Mouse (Mus musculus) retina, postnatal 1 day (tissue): Measurements from ENCODE around the gene Pdx1.

ENCODE experiments used
- DNase-seq: peaks from one replicate; pipeline ENCODE4 v3.0.0-alpha.2; 2012

Gene Pdx1

DNA sequence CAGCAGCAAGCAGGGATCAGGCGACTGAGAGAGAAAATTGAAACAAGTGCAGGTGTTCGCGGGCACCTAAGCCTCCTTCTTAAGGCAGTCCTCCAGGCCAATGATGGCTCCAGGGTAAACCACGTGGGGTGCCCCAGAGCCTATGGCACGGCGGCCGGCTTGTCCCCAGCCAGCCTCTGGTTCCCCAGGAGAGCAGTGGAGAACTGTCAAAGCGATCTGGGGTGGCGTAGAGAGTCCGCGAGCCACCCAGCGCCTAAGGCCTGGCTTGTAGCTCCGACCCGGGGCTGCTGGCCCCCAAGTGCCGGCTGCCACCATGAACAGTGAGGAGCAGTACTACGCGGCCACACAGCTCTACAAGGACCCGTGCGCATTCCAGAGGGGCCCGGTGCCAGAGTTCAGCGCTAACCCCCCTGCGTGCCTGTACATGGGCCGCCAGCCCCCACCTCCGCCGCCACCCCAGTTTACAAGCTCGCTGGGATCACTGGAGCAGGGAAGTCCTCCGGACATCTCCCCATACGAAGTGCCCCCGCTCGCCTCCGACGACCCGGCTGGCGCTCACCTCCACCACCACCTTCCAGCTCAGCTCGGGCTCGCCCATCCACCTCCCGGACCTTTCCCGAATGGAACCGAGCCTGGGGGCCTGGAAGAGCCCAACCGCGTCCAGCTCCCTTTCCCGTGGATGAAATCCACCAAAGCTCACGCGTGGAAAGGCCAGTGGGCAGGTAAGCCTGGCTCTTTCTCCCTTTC is at the start of gene Pdx1:
Pdx1 (plus strand) TSS at position 34 of the 747 bp plus-strand sequence.
- no peak for DNase-seq

DNA sequence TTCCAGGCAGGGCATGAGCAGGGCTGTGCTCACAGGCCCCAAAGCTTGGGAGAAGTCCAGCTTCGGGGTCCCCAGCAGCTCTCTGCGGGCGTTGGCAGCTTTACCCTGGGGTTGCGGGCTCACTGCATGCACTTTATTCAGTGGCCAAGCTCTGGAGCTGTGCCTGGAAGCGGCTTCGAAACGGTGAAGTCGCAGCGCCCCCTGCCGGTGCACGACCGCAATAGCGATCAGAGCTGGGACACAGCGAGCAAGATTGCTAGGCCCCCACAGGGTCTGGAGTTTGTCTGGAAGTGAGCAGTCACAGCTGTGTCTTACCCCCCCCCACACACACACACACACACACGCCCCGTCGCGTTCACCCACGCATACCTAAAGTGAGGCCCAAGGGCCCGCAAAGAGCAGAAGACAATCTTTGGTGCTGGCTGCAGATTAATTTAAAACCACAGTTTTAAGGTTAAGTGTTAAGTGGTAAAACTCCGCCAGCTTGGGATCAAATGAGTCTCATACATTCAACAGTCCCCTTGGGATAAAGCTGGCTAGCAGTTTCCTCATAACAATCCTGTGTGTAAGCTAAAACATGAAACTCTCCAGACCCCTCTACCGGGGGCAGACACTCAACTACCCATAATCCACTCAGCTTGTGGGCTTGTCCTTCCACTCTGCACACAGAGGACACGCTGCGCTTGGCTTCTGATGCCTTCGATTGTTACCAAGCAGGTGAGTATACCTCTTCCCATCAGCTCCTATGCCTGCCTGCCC is 42.2 kb upstream of the Pdx1 start:
- DNase-seq: peak; percentile 83

DNA sequence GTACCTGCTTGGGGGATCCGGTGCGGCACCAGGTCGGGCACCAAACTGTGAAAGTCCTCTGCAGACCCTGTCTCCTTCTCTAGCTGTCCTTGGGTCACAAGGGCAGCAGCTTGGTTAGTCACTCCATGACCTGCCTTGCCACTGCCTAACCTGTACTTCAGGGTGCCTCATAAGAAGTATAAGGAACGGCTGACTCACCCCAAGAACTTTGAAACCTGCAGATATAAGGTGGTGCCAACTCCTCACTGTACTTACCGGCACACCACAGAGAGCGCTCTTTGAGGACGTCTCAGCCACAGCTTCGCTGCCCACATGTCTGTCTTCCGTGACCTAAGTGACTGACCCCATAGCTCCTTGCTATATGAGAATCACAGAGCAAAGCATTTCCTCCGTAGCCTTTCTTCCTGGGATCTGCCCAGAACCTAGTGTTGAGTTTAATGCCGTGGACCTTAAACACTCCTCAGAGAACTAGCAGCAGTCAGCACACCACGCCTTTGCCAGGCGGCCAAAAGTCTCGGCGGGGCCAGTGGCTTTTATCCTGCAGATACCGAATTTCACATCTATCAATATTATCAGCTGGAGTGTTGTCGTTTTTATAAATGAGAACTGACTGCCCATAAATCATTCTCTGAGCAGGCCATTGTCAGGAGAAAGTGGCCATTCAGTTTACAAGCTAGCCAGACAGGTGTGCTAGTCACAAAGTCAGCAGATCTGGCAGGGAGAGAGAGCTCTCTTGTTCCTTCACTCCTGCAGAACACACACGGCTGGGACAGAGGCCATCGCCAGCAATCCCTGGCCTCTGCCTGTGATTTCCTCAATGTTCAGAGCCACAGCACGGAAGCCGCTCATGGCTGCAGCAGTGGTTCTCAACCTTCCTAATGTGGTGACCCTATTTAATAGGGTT is 34.1 kb upstream of the Pdx1 start:
- no peak for DNase-seq

DNA sequence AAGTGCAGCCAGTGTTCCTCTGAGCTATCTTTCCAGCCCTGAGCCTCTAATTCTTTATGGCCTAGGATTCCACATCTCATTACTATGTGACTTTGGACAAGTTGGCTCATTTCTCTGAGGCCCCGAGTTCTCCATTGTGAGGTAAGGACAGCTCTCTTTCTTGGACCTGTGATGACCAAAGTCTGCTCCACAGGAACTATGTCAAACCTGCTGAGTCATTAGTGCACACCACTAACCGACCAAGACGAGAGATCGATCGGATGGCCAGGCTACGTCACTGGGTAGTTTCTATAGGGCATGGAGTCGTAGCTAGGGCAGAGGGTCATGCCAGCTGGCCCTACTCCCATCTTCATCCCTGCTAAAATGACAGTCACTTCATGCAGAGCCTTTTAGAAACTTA is 25.9 kb upstream of the Pdx1 start:
- DNase-seq: no peak

DNA sequence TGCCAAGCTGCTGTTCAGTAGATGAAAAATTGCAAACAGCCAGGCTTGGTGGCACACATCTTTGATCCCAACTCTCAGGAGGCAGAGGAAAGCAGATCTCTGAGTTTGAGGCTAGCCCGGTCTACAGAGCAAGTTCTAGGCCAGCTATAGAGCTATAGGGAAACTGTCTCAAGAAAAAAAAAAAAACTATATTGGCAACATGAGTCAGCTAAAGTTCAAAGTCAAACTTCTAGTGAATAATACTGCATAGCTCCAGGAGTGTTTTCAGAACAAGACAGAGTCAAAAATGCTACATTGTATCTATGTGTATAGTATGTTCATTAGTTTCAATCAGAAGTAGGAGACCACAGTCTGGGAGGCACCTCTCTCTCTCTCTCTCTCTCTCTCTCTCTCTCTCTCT is 9.6 kb upstream of the Pdx1 start:
- no peak for DNase-seq

DNA sequence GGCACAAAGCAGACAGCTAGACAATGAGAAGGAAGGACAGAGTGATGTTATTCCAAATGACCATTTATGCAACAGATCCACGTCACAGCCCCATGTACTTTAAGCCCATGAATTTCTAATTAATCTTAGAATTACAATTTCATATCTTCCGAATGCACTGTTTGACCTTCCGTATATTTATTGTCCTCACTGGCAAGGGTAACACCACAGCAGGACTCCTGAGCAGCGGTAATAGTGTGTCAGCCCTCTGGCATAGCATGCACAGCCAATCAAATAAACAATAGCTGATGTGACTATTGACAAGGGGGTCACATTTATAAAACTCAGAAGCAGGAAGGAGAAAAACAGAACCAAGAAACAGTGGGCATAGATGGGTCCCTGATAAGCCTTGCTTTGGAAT is 9.0 kb upstream of the Pdx1 start:
- no peak for DNase-seq

DNA sequence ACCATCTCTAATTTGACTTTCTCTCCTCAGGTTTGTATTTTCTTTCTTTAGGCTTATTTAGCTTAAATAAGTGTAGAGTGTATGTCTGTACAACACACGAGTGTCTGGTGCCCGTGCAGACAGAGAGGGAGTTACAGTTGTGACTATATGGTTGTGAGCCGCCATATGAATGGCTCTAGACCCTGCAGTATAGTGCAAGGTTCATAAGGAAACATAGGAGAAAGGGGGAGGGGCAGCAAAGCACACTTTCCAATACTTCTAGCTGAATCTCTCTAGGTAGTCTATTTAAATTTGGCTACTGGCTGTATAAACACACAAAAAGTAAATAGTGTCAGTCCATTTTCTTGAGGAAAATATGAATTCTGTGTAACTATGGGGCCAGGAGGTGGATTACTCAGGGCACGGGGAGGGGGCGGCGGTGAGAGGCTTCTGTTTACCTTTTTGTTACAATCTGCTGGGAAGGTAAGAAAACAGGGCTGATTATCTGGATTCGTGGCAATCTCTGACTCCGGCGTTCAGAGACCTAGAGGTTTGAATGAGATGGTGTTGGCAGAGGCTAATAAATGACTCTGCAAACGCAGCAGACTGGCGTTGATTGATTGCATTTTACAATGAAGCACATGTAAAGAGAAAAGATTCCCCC is 7.7 kb upstream of the Pdx1 start:
- DNase-seq: no peak

DNA sequence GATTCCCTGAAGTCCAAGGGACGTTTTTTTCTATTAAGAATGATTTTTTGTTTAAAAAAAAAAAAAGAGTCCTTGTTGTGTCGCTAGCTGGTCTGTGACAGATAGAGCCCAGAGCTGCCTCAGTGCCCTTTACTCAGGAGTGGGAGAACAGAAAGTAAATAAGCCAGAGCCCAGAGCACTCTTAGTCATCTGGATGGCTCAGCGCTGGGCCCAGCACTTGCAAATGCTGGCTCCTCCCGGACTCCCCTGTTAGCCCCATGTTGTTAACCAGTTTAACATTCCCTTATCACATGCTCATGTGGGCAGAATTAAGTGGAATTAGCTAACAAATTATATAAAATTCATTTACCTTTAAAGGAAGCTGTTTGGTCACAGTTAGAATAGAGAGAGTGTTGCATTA is 5.8 kb upstream of the Pdx1 start:
- no peak for DNase-seq

DNA sequence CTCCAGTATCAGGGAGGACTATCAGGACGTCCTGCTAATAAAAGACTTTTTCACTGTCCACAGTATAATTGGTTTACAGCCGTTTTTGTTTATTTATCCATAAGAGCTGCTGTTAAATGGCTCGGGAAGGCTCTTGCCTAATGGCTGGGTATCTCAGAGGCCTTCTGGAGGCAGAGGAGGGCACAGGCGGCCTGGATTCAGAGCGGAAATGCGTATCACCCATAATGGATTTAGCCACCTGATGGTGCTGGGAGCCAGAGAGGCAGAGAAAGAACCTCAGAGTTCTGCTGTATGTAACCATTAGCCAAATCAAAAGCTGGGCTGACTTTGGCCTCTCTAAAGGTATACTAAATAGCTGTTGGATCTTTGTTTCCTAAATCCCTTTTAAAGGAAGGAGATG is 2.3 kb upstream of the Pdx1 start:
- DNase-seq: no peak

DNA sequence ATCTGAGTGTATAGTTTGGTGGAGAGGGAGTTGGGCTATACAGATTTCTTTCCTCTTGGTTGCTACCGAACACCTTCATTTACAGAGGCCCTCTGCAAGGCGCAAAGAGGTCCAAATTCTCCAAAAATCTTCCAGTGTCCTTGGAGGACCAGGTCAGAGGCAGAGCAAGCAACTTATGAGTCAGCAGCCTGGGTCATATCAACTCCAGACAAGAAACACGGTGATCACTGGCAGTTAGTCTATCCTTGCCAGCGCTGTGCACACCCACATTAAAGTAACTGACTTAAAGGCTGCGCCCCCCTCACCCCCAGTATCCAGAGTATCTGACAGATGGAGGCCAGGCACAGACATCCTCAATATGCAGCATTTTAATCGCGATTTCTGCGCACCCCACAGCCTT is 1.0 kb upstream of the Pdx1 start:
- DNase-seq: no peak

DNA sequence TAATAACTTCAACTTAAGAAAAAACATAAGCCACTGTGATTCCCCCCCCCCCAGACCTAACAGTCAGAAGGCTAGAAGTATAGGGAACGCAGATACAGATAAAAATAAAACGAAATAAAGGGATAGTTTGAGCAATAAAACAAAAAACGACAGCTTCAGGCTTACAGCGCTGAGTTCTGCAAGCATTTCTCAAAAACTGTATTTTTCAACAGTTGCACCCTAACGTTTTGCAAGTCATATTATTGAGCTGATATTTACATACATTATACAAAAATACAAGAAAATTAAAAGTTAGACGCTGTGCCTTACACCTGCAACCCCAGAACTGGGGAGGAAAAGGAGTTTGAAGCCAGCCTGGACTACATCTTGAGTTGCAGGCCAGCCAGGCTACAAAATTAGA is 388 bp upstream of the Pdx1 start:
- no peak for DNase-seq

DNA sequence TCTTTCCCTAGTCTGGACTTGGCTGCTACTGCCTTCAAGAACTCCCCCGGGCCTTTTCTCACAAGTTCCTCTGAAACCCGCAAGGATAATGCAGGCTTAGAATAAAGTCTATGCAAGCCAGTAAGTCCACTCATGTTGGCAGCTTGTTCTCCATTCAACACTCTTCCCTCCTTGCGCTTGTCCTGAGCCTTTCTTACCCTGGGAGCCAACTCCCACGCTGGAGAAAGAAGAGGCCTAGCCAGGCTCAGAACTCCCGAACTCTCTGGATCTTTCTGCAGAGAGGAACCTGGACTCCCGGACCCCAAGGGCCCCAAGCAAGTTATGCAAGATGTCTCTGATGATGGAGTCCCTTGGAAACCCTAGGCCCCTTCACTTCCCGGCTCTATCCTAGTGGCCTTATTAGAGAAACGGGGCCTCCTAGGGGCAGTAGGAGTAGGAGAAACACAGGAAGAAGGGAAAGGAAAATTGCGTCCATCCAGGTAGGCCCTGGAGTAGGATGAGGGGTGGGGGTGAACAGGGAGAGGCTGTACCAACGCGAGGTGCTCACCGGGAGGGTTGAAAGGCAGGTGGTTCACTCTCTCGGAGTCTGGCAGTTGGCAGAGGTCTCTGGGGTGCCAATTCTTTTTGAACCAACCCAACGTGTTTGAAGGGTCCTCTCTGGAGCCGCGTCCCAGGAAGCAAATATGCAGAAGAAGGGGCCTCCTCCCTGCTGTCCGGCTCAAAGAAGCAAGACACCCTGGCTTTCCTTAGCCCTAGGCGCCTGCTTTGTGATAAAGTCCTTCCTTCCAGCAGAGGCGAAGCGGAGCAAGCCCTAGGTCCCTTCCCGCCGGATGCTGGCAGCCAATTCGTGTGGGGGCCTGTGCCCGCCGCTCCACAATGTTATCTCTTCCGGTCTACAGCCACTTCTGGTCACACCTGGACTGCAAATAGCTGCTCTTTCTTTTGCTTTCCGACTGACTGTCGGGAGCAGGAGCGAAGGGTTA is 1.2 kb downstream of the Pdx1 start:
- DNase-seq: no peak

DNA sequence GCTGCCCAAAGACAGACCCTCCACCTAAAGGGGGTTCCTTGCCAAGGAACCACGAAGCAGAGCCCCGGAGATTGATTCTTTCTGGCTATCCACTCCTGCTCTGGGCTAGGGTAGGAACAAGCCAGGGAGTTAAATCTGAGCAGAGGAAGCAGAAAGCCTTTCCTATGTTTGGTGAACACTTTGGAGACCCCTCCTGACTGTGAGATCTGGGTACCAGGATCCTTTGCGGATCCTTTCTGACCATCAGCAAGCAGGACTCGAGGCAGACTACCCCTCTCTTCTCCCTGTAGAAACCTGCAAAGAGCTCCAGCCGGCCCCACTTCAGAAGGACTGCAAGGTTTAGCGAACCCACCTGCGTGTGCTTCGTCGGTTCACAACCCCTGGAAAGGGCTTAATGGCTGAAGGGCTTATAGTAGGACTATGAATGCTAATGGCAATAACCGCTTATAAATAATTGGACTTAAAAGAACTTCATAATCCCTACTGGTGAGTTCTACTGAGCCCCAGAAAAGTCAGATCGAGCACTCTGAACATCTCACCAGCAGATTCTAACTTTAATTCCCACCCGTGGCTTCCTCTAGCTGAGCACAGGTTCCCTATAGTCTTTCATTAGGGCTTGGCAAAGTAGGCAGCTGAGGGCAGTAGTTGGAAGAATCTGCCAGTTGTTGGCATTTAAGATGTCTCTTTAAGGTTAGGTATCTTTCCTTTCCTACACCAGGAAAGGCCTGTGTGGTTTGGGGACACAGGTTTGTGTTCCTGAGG is 2.5 kb downstream of the Pdx1 start:
- no peak for DNase-seq

DNA sequence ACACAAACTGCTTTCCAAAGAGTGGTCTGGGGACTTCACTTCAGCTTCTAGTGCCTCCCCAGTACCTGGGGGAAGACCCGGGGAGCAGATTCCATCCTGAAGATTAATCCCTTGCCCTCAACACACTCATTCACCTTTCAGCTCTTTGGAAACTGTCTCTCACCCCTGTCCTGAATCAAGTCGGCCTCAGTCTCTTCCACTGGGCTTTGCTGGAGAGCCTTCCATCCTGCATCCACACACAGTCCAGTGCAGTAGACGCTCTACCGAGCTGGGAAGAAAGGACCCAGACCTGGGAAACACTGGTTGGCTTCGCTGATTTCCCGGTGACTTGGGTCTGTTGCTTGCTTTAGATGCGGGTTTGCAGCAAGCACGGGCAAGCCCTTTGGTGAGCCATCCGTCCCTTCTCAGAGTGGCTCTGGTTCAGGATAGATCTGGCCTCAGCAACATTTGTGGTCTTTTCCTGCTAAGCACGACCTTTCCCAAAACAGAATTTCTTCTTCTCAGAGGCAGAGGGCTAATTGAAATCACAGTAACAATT is 3.1 kb downstream of the Pdx1 start:
- DNase-seq: no peak

DNA sequence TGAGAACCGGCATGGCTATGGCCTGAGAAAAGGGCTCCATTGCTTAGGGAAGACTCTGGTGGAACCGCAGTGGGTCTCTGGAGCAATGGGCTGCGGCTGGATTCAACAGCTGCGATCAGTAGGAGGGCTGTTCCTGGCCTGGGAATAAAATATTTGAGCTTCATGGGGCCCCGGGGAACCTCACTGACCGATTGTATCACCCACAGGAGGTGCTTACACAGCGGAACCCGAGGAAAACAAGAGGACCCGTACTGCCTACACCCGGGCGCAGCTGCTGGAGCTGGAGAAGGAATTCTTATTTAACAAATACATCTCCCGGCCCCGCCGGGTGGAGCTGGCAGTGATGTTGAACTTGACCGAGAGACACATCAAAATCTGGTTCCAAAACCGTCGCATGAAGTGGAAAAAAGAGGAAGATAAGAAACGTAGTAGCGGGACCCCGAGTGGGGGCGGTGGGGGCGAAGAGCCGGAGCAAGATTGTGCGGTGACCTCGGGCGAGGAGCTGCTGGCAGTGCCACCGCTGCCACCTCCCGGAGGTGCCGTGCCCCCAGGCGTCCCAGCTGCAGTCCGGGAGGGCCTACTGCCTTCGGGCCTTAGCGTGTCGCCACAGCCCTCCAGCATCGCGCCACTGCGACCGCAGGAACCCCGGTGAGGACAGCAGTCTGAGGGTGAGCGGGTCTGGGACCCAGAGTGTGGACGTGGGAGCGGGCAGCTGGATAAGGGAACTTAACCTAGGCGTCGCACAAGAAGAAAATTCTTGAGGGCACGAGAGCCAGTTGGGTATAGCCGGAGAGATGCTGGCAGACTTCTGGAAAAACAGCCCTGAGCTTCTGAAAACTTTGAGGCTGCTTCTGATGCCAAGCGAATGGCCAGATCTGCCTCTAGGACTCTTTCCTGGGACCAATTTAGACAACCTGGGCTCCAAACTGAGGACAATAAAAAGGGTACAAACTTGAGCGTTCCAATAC is 4.7 kb downstream of the Pdx1 start:
- no peak for DNase-seq

DNA sequence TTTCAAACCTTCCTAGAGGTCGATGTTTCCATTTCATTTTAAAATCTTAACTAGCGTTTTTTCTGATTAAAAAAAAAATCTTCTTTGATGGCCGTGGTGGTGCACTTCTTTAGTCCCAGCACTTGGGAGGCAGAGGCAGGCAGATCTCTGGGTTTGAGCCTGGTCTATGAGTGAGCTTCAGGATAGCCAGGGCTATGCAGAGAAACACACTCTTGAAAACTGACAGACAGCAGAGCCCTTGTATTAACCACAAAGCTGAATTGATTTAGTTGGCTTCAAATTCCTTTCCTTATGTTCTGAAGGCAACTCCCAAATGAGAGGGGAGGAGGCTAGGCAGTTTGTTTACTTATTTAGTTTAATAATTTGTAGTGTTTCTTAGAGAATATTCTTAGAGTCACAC is 6.0 kb downstream of the Pdx1 start:
- no peak for DNase-seq

DNA sequence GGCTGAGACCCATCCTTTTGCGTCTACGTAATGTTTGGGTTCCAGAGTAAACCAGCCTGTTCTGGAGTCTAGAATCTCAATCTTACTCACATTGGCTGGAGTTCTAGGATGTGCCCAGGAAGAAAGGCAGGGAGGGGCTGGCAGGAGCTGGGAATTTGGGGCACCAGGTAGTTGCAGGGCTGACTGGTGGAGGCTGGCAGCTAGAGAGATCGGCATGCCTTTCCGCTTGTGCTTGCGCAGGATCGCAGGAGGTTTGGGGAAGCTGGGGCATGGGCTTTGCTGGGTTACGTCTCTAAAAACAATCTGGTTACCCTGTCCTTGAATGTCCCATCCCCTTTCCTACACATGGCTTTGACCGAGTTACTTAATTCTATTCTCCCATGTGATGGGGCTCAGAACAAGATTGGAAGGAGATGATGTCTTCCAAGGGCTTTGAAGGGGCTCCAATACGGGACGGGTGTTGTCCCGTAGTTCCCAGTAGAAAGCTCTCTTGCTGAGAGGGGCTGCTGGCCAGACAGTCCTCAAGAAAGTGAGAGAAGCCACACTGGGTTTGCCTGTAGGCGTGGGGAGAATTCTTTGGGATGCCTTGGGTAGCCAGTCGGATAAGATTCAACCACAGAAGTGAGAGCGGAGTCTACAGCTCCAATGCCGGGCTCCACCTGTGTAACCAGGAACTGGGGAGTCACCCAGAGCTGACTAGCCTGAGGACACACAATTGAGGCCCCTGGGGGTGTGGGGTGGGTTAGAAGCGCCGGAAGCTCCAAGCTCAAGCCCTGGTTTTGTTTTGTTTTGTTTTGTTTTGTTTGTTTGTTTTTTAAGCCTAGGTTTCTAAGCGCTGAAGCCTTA is 7.2 kb downstream of the Pdx1 start:
- no peak for DNase-seq

DNA sequence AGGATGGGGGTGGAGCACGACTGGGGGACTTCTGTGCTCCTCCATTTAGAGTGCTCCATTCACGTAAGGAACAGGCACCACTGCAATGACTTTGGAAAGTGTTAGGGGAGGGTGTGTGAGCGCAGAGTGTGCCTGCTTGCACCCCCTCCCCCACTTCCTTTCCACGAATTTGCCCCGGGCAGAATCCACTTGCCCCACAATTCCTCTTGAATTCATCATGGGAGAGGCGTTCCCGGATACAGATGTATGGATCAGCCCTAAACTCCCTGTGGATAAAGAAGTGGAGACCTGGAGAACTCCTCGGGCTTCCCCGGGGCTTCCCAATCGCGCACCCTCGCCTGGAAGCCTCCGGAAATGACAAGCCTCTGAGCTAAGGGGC is 7.8 kb downstream of the Pdx1 start:
- no peak for DNase-seq

DNA sequence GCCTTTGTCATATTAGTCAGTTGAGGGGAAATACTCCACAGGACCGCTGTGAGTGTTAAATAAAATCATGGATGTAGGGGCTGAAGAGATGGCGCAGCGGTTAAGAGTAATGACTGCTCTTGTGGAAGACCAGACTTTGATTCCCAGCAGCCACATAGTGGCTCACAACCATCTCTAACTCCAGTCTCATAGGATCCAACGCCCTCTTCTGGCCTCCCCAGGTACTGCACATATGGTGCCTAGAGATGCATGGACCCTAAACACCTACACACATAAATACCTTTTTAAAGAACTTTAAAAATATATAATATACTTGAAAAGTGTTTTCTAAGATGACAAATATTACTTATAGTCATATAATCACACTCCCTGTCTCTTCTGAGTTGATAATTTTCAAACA is 14.6 kb downstream of the Pdx1 start:
- no peak for DNase-seq
